Mouse (Mus musculus) CH12.LX (cell line): ENCODE measurements around the gene Phf5a. TPM values are rescaled to one million over a fixed set of nuclear protein-coding genes. Genes with fewer than 3 reads are reported as not detected.

Source experiments
- DNase-seq: peaks from one replicate; pipeline ENCODE4 v3.0.0-alpha.2; 2013; ENCODE audit errors: extremely low read depth
- H3K27ac ChIP-seq: 2 replicates; pipeline ENCODE4 v1.5.1; 2012; ENCODE audit warnings: low read depth, mild to moderate bottlenecking, control low read depth, moderate library complexity; ENCODE audit not compliant: insufficient read depth
- H3K27me3 ChIP-seq: replicated peaks from 2 replicates; pipeline ENCODE3; 2012; ENCODE audit warnings: inconsistent platforms
- H3K36me3 ChIP-seq, 2 experiments: replicated peaks in 1 of 2; 2 replicates each; pipeline versions ENCODE3 to v1.6.1; 2012; ENCODE audit warnings: inconsistent platforms in 1 of 2, low read length in 1 of 2, mild to moderate bottlenecking in 1 of 2, mixed read lengths in 1 of 2, moderate library complexity in 1 of 2; ENCODE audit not compliant: control insufficient read depth in 1 of 2, insufficient read depth in 1 of 2
- H3K4me1 ChIP-seq, 2 experiments: 2 replicates each; pipeline ENCODE4 v1.6.1; 2012; ENCODE audit warnings: inconsistent platforms in 1 of 2, moderate library complexity in 1 of 2; ENCODE audit not compliant: insufficient read depth in 2 of 2, control insufficient read depth in 1 of 2
- H3K4me2 ChIP-seq: 2 replicates; pipeline ENCODE4 v1.6.1; 2012; ENCODE audit warnings: low read depth, mild to moderate bottlenecking, control low read depth; ENCODE audit not compliant: poor library complexity, insufficient read depth, severe bottlenecking
- H3K4me3 ChIP-seq, 3 experiments: fragments of 150-350 bp in 1 of 3; sonication (generic) in 1 of 3; replicated peaks in 1 of 3; 2 replicates each; pipeline versions ENCODE3 to v1.5.1; 2011 to 2012; ENCODE audit warnings: low read depth in 2 of 3, low read length in 2 of 3, mild to moderate bottlenecking in 2 of 3, moderate library complexity in 2 of 3, control low read depth in 1 of 3, improper control_type of control experiment in 1 of 3, inconsistent platforms in 1 of 3, mixed read lengths in 1 of 3; ENCODE audit not compliant: poor library complexity in 1 of 3
- H3K79me2 ChIP-seq: replicated peaks from 2 replicates; pipeline ENCODE4 v1.6.1; 2012; ENCODE audit warnings: mild to moderate bottlenecking, moderate library complexity; ENCODE audit not compliant: control insufficient read depth, poor library complexity, insufficient read depth, severe bottlenecking; ENCODE audit errors: extremely low read depth
- H3K9ac ChIP-seq: 2 replicates; pipeline ENCODE4 v1.6.1; 2012; ENCODE audit warnings: low read depth, mild to moderate bottlenecking, control low read depth, moderate library complexity; ENCODE audit not compliant: insufficient read depth
- H3K9me3 ChIP-seq: replicated peaks from 2 replicates; pipeline ENCODE3; 2012; ENCODE audit warnings: low read length, inconsistent platforms, mixed read lengths
- BHLHE40 ChIP-seq: IDR thresholded peaks from 2 replicates; pipeline ENCODE4 v1.6.1; 2011; ENCODE audit warnings: mild to moderate bottlenecking, low read depth, low read length, improper control_type of control experiment
- CHD1 ChIP-seq: IDR thresholded peaks from 2 replicates; pipeline ENCODE4 v1.6.1; 2012; ENCODE audit warnings: low read depth, low read length, improper control_type of control experiment, inconsistent platforms
- CTCF ChIP-seq, 2 experiments: IDR thresholded peaks in 1 of 2; conservative IDR thresholded peaks in 1 of 2; 2 replicates each; pipeline ENCODE4 v1.5.1; 2011 to 2012; ENCODE audit warnings: low read depth in 2 of 2, low read length in 2 of 2, improper control_type of control experiment in 1 of 2, inconsistent platforms in 1 of 2, mild to moderate bottlenecking in 1 of 2, moderate library complexity in 1 of 2
- ELF1 ChIP-seq: IDR thresholded peaks from 2 replicates; pipeline ENCODE4 v1.6.1; 2014; ENCODE audit warnings: low read depth, mild to moderate bottlenecking, inconsistent platforms, low read length, improper control_type of control experiment
- IRF4 ChIP-seq: IDR thresholded peaks from 2 replicates; pipeline ENCODE4 v1.6.1; 2014; ENCODE audit warnings: low read depth, mild to moderate bottlenecking, inconsistent platforms, low read length, improper control_type of control experiment
- JUND ChIP-seq: conservative IDR thresholded peaks from 2 replicates; pipeline ENCODE4 v1.6.1; 2011; ENCODE audit warnings: low read depth, low read length, improper control_type of control experiment
- KAT2A ChIP-seq: IDR thresholded peaks from 2 replicates; pipeline ENCODE4 v1.6.1; 2012; ENCODE audit warnings: low read length, improper control_type of control experiment, inconsistent platforms; ENCODE audit not compliant: insufficient replicate concordance
- MAFK ChIP-seq: IDR thresholded peaks from 2 replicates; pipeline ENCODE4 v1.6.1; 2011; ENCODE audit warnings: low read length, improper control_type of control experiment; ENCODE audit not compliant: insufficient replicate concordance
- MXI1 ChIP-seq: IDR thresholded peaks from 2 replicates; pipeline ENCODE4 v1.6.1; 2011; ENCODE audit warnings: mild to moderate bottlenecking, low read depth, low read length, improper control_type of control experiment
- MYC ChIP-seq: IDR thresholded peaks from 2 replicates; pipeline ENCODE4 v1.6.1; 2011; ENCODE audit warnings: low read depth, mild to moderate bottlenecking, improper control_type of control experiment, low read length
- PAX5 ChIP-seq: IDR thresholded peaks from 2 replicates; pipeline ENCODE4 v1.6.1; 2012; ENCODE audit warnings: low read length, inconsistent platforms, mixed read lengths
- POLR2A ChIP-seq: IDR thresholded peaks from 2 replicates; pipeline ENCODE4 v1.6.1; 2011; ENCODE audit warnings: low read depth, mild to moderate bottlenecking, improper control_type of control experiment, low read length
- POLR2AphosphoS2 ChIP-seq: IDR thresholded peaks from 2 replicates; pipeline ENCODE4 v1.6.1; 2011; ENCODE audit warnings: low read depth, low read length, improper control_type of control experiment
- RAD21 ChIP-seq: IDR thresholded peaks from 2 replicates; pipeline ENCODE4 v1.6.1; 2011; ENCODE audit warnings: low read depth, mild to moderate bottlenecking, low read length, improper control_type of control experiment, moderate library complexity
- RCOR1 ChIP-seq: conservative IDR thresholded peaks from 2 replicates; pipeline ENCODE4 v1.6.1; 2012; ENCODE audit warnings: low read depth, mild to moderate bottlenecking, inconsistent platforms, low read length, improper control_type of control experiment
- SMC3 ChIP-seq: IDR thresholded peaks from 2 replicates; pipeline ENCODE4 v1.6.1; 2011; ENCODE audit warnings: low read depth, low read length, improper control_type of control experiment
- TCF12 ChIP-seq: IDR thresholded peaks from 2 replicates; pipeline ENCODE4 v1.6.1; 2014; ENCODE audit warnings: low read depth, mild to moderate bottlenecking, inconsistent platforms, low read length, improper control_type of control experiment
- UBTF ChIP-seq: IDR thresholded peaks from 2 replicates; pipeline ENCODE4 v1.6.1; 2012; ENCODE audit warnings: low read depth, mild to moderate bottlenecking, inconsistent platforms, low read length, improper control_type of control experiment, moderate library complexity
- USF2 ChIP-seq: conservative IDR thresholded peaks from 2 replicates; pipeline ENCODE4 v1.6.1; 2011; ENCODE audit warnings: low read depth, low read length, improper control_type of control experiment
- ZKSCAN1 ChIP-seq: IDR thresholded peaks from 2 replicates; pipeline ENCODE4 v1.6.1; 2012; ENCODE audit warnings: low read depth, inconsistent platforms, low read length, improper control_type of control experiment, borderline replicate concordance
- ZNF384 ChIP-seq: IDR thresholded peaks from 2 replicates; pipeline ENCODE4 v1.6.1; 2012; ENCODE audit warnings: low read depth, low read length, improper control_type of control experiment, inconsistent platforms
- dilution Hi-C: fragments of 300-500 bp; cut with MboI; formaldehyde crosslinking; loops from 2 replicates; pipeline ENCODE4 v1.14.3; 2020; ENCODE audit warnings: low sequenced_read_pairs; ENCODE audit not compliant: extremely low pct_unique_long_range_greater_than_20kb, extremely low pct_ligation_motif_present
- in situ Hi-C: fragments of 300-500 bp; cut with MboI; formaldehyde crosslinking; loops from 3 replicates; pipeline ENCODE4 v1.14.3; 2019; ENCODE audit warnings: low sequenced_read_pairs, low pct_ligation_motif_present, low pct_unique_long_range_greater_than_20kb, mixed read lengths
- polyA plus RNA-seq: library from polyadenylated mRNA; unstranded; fragments of >175 nt; gene quantifications from 2 replicates; pipeline ENCODE4 v1.2.1, GENCODE M21; 2012; ENCODE audit warnings: low read depth; ENCODE audit not compliant: insufficient read length
- total RNA-seq, 2 experiments: library from RNA; depleted of rRNA; stranded (reverse); fragments of 300-350 nt in 1 of 2; fragments of >200 nt in 1 of 2; gene quantifications; 2 replicates each; pipeline ENCODE4 v1.2.3; 2012 to 2014

The Phf5a gene
- total and polyA plus RNA-seq, 3 experiments = 86.3 to 177 (median 116) TPM

DNA sequence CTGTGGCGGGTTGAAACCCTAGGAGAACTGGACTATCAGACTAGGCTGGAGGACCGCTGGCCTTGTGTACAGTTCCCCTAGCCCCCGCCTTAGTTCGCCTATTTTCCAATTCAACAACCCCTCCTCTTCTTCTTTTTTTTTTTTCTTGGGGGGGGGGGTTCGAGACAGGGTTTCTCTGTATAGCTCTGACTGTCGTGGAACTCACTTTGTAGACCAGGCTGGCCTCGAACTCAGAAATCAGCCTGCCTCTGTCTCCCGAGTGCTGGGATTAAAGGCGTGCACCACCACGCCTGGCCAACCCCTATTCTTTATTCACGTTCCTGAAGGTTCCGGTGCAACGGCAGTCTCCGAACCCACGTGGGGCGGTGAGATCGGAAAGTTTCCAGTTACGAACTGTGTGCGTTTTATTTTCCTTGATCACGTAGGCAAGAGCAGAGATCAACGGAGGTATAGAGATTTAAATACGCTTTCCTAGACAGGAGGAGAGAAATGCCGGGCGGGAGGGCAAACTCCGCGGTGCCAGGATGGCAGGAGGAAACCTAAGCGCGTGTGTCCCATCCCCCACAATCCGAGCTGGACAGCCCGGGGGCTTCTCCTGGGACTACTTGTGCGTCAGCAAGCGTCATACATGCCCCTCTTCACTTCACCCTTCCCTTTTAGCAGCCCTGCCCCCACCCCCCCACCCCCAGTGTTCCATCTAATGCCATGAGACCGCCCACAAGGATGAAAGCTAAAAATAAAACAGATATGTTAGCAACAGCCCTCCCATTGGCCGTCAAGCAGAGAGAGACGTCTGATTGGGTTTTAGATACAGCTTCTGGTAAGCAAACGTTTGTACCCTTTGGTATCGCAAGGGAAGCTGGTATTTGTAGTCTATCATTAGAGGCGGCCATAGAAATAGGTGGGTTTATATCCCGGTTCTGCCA lies 12.1 kb downstream of the Phf5a start (continued):
- TF ChIP-seq BHLHE40 (peak; percentile 90), PAX5 (no peak), JUND (no peak), UBTF (no peak), MXI1 (peak; percentile 95), RAD21 (no peak), ZKSCAN1 (no peak), POLR2A (peak; percentile 61), POLR2AphosphoS2 (no peak), SMC3 (no peak), USF2 (no peak; the same call in 1 of the 2 replicates), MAFK (no peak), MYC (peak; percentile 94), KAT2A (0 out of 2 replicates have a peak, but pooled peaks have one; percentile 57)

DNA sequence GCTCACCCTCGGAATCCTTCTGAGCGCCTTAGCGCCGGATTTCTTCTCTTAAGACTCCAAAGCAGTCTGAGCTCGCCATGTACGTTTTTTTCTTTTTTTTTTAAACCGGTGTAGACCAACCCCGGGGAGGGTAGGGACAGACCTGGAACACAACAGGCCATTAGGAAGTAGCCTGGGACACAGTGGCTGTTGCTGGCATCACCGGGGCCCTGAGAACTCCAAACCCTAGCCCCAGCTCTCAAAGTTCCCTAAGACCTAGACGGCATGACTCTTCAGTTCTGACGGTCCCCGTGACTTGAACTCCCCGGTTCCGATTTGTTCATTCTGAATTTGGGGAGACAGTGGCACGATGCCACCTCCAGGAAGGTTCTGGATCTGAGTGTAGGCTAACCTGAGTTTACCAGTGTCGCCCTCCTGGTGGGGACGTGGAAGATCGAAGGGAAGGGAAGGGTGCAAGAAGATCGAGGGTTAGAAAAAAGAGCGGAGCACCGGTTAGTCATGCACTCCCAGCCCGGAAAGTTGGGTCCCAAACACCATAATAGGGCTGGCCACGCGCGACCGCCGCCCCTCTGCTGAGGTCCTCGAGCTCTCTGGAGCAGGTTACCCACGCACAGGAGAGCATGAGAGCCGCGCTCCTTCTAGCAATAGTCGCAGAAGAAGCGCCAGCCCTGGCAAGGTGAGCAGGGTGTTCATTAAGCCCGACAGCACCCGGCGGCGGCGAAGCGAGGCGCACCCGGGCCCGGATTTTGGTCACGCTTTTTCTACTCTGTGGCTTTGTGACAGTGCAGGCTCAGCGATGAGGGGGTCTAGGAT lies 13.0 kb downstream of the Phf5a start, which contains the start of gene Tob2:
TSS of gene Tob2 (minus strand) at position 280 of the 813 bp plus-strand sequence.
- peak within 1 kb of the TSS; percentile 86 for H3K27ac ChIP-seq
- no peaks in the 10 kb centered on the region for H3K27me3 ChIP-seq
- no peaks in the 10 kb centered on the region for H3K9me3 ChIP-seq
- dilution Hi-C loops (no loop called here), in situ Hi-C loops (no loop called here)
- TF ChIP-seq ELF1 (no peak), IRF4 (no peak), RCOR1 (0 out of 2 replicates have a peak, but pooled peaks have one; percentile 2), TCF12 (no peak), CHD1 (no peak; the same call in 1 of the 2 replicates), ZNF384 (peak; percentile 70), CTCF (conservative IDR thresholded peaks at IDR 0.05 in 1 of 2, IDR thresholded peaks at IDR 0.05 in 1 of 2; ENCODE audit: low read depth in 2 of 2, low read length in 2 of 2) (no peak)
- H3K79me2 ChIP-seq = peaks cover 37% of the 10 kb centered on the region
- H3K4me1 ChIP-seq = peaks cover 3 to 22% of the 10 kb centered on the region in 2 experiments; a peak in 2 of 4 replicates
- peak within 1 kb of the TSS; percentile 74 to 89 (median 89) for H3K4me3 ChIP-seq
- peaks cover 0 to 17% of the 10 kb centered on the region in 2 experiments for H3K36me3 ChIP-seq
- peak within 1 kb of the TSS; percentile 85 for H3K9ac ChIP-seq
- peak; percentile 53 for DNase-seq
- peak within 1 kb of the TSS; percentile 58 for H3K4me2 ChIP-seq
